Mouse (Mus musculus) forebrain, embryonic 16.5 days (tissue): ENCODE data around the gene 2700049A03Rik. TPM values are rescaled to one million over a fixed set of nuclear protein-coding genes. Genes with fewer than 3 reads are reported as not detected.

ENCODE experiments used
- ATAC-seq: fragments of 200-750 bp; cut with Nextera tagmentation; 2 replicates; pipeline ENCODE4 v1.8.0; 2017; ENCODE audit warnings: mild to moderate bottlenecking, moderate library complexity
- H3K27ac ChIP-seq: fragments of 300-500 bp; sonication (generic); 2 replicates; pipeline ENCODE4 v1.5.1; 2014; ENCODE audit warnings: low read length, control low read depth
- H3K27me3 ChIP-seq: fragments of 300-500 bp; sonication (generic); replicated peaks from 2 replicates; pipeline ENCODE4 v1.6.1; 2014; ENCODE audit warnings: low read length; ENCODE audit not compliant: control insufficient read depth, insufficient read depth
- H3K36me3 ChIP-seq: fragments of 300-500 bp; sonication (generic); 2 replicates; pipeline ENCODE4 v1.6.1; 2014; ENCODE audit not compliant: control insufficient read depth, insufficient read depth
- H3K4me1 ChIP-seq: fragments of 300-500 bp; sonication (generic); replicated peaks from 2 replicates; pipeline ENCODE4 v1.6.1; 2014; ENCODE audit warnings: low read length; ENCODE audit not compliant: control insufficient read depth, insufficient read depth
- H3K4me2 ChIP-seq: fragments of 300-500 bp; sonication (generic); 2 replicates; pipeline ENCODE4 v1.6.1; 2014; ENCODE audit warnings: mild to moderate bottlenecking, low read length, control low read depth
- H3K4me3 ChIP-seq: fragments of 300-500 bp; sonication (generic); replicated peaks from 2 replicates; pipeline ENCODE4 v1.5.1; 2014; ENCODE audit warnings: mild to moderate bottlenecking, low read length, control low read depth
- H3K9ac ChIP-seq: fragments of 300-500 bp; sonication (generic); replicated peaks from 2 replicates; pipeline ENCODE4 v1.6.1; 2014; ENCODE audit warnings: low read depth, low read length, control low read depth
- H3K9me3 ChIP-seq: fragments of 300-500 bp; sonication (generic); 2 replicates; pipeline ENCODE4 v1.6.1; 2016; ENCODE audit warnings: low read length; ENCODE audit not compliant: control insufficient read depth
- WGBS: fragments of 180-500 bp; shearing (Covaris S2); extraction: QIAGEN DNeasy Blood & Tissue Kit; methylation state at CpG from one replicate; pipeline ENCODE4 v1.1.7; 2014; 5-methylcytosine and 5-hydroxymethylcytosine counted together
- polyA plus RNA-seq: library from polyadenylated mRNA; unstranded; fragments of >200 nt; fragmentation: Nextera tagmentation; extraction: Ambion mirVana; gene quantifications from 2 replicates; pipeline ENCODE4 v1.2.1, GENCODE M21; 2015

Gene 2700049A03Rik
- polyA plus RNA-seq, 1 experiment from 2014 or later: 18.6 TPM

- no peak overlapping the region for H3K4me3 ChIP-seq
- H3K27ac ChIP-seq: no peak overlapping the region
- H3K9me3 ChIP-seq: no peaks in the 10 kb centered on the region
- 98% methylated on average over 5 of the region's 5 CpGs for WGBS
- no peaks in the 10 kb centered on the region for H3K36me3 ChIP-seq
- peaks cover 4% of the 10 kb centered on the region; the same call in 1 of the 2 replicates for H3K4me1 ChIP-seq
- no peak overlapping the region for H3K9ac ChIP-seq
- no peak overlapping the region for H3K4me2 ChIP-seq
- ATAC-seq: no peak
- no peaks in the 10 kb centered on the region for H3K27me3 ChIP-seq
Measured at GRCm38 (mm10) chr12:71274519-71275237, 138.0 kb downstream of the 2700049A03Rik start.

- Histone ChIP-seq H3K4me2 (no peak overlapping the region), H3K4me3 (no peak overlapping the region), H3K9me3 (no peaks in the 10 kb centered on the region), H3K27ac (no peak overlapping the region), H3K4me1 (peaks cover 7% of the 10 kb centered on the region; the same call in 1 of the 2 replicates), H3K36me3 (no peaks in the 10 kb centered on the region), H3K9ac (no peak overlapping the region), H3K27me3 (no peaks in the 10 kb centered on the region)
- no peak for ATAC-seq
- 84% methylated on average over 8 of the region's 8 CpGs for WGBS
Measured at GRCm38 (mm10) chr12:71275906-71276595, 139.4 kb downstream of the 2700049A03Rik start.

- Histone ChIP-seq H3K27me3 (no peaks in the 10 kb centered on the region), H3K27ac (peak overlapping the region; percentile 51), H3K4me1 (peaks cover 7% of the 10 kb centered on the region; the same call in 1 of the 2 replicates), H3K9me3 (peaks cover 4% of the 10 kb centered on the region), H3K9ac (no peak overlapping the region), H3K36me3 (no peaks in the 10 kb centered on the region), H3K4me3 (no peak overlapping the region), H3K4me2 (no peak overlapping the region)
- 22% methylated on average over 12 of the region's 12 CpGs for WGBS
- peak; percentile 54 for ATAC-seq
Measured at GRCm38 (mm10) chr12:71279521-71280262, 143.0 kb downstream of the 2700049A03Rik start.

- no peak for ATAC-seq
- H3K9ac ChIP-seq: no peak overlapping the region
- H3K36me3 ChIP-seq: no peaks in the 10 kb centered on the region
- H3K4me1 ChIP-seq: peaks cover 7% of the 10 kb centered on the region; the same call in 1 of the 2 replicates
- H3K4me2 ChIP-seq: no peak overlapping the region
- 85% methylated on average over 12 of the region's 12 CpGs for WGBS
- H3K27me3 ChIP-seq: no peaks in the 10 kb centered on the region
- no peak overlapping the region for H3K27ac ChIP-seq
- no peak overlapping the region for H3K4me3 ChIP-seq
- peaks cover 4% of the 10 kb centered on the region for H3K9me3 ChIP-seq
Measured at GRCm38 (mm10) chr12:71281201-71281768, 144.6 kb downstream of the 2700049A03Rik start.

- H3K36me3 ChIP-seq: no peaks in the 10 kb centered on the region
- no peak overlapping the region for H3K27ac ChIP-seq
- no peak for ATAC-seq
- peaks cover 4% of the 10 kb centered on the region for H3K9me3 ChIP-seq
- H3K27me3 ChIP-seq: no peaks in the 10 kb centered on the region
- no peak overlapping the region for H3K4me3 ChIP-seq
- no peak overlapping the region for H3K9ac ChIP-seq
- H3K4me1 ChIP-seq: peaks cover 5% of the 10 kb centered on the region; the same call in 1 of the 2 replicates
- no peak overlapping the region for H3K4me2 ChIP-seq
Measured at GRCm38 (mm10) chr12:71285399-71285798, 148.8 kb downstream of the 2700049A03Rik start.

GRCm38 (mm10) chr12:71290460-71290859 lies 153.8 kb downstream of the 2700049A03Rik start:
- ATAC-seq: peak; percentile 66
- H3K4me1 ChIP-seq: peaks cover 14% of the 10 kb centered on the region; the same call in 1 of the 2 replicates

More at GRCm38 (mm10) chr12:71290460-71290859, 153.8 kb downstream of the 2700049A03Rik start:
- WGBS: 48% methylated on average over 2 of the region's 2 CpGs
- Histone ChIP-seq H3K4me3 (no peak overlapping the region), H3K9ac (no peak overlapping the region), H3K27me3 (no peaks in the 10 kb centered on the region), H3K27ac (no peak overlapping the region), H3K36me3 (no peaks in the 10 kb centered on the region), H3K4me2 (no peak overlapping the region), H3K9me3 (no peaks in the 10 kb centered on the region)

Other genes starting within 250 kb of the 2700049A03Rik start
- 199 and 240 TPM in 2 replicates for gene Actr10, start 199.0 kb upstream of the 2700049A03Rik start, polyA plus RNA-seq
- gene Psma3, start 162.2 kb upstream of the 2700049A03Rik start, polyA plus RNA-seq: 575 and 587 TPM in 2 replicates
- 51.2 and 52.1 TPM in 2 replicates for gene Arid4a, start 120.9 kb upstream of the 2700049A03Rik start, polyA plus RNA-seq
- gene Tomm20l, start 25.4 kb upstream of the 2700049A03Rik start, polyA plus RNA-seq: not detected in 2 replicates
- gene Timm9, start 164 bp upstream of the 2700049A03Rik start, polyA plus RNA-seq: 83.9 and 105 TPM in 2 replicates
- gene Dact1, start 173.0 kb downstream of the 2700049A03Rik start, polyA plus RNA-seq: 31.1 and 31.4 TPM in 2 replicates